Mouse (Mus musculus) cortical plate, adult 2 months (tissue): ENCODE results near the gene Atp5e.
A peak's percentile ranks its signal among the peaks of the same experiment; 100 is the strongest.

Experiments used
- CTCF ChIP-seq: fragments of 200-500 bp; IDR thresholded peaks from 2 replicates; pipeline ENCODE4 v1.5.1; 2011; ENCODE audit warnings: mild to moderate bottlenecking, control low read depth, low read length; ENCODE audit not compliant: insufficient read depth; ENCODE audit errors: extremely low read depth
- POLR2A ChIP-seq: fragments of 200-500 bp; IDR thresholded peaks from 2 replicates; pipeline ENCODE4 v1.6.1; 2011; ENCODE audit warnings: mild to moderate bottlenecking, low read length, control low read depth; ENCODE audit not compliant: insufficient read depth; ENCODE audit errors: extremely low read depth

GRCm38 (mm10) chr2:174463789-174464523 lies at the start of gene Atp5e:
- TF ChIP-seq CTCF = no peak
- TF ChIP-seq POLR2A = peak; percentile 47; the same call in 1 of the 2 replicates
